Mouse (Mus musculus): Measurements from ENCODE around the gene Pds5b. TPM values are rescaled to one million over a fixed set of nuclear protein-coding genes. Genes with fewer than 3 reads are reported as not detected.
"Not testable (repeated sequence)": the region's sequence is repeated elsewhere in the genome, so short reads cannot be mapped to it uniquely, and the experiment has no call there.

Gene Pds5b
- total RNA-seq, 1 experiment from 2014 or later, result 34.8 TPM

GRCm38 (mm10) chr5:150682862-150683261 is 9.3 kb downstream of the Pds5b start:
- not testable (repeated sequence) for ATAC-seq (ENCODE audit: extremely low read depth, insufficient number of reproducible peaks, low FRiP score, poor library complexity, severe bottlenecking)

GRCm38 (mm10) chr5:150690685-150691084 is 17.1 kb downstream of the Pds5b start:
- ATAC-seq (ENCODE audit: extremely low read depth, insufficient number of reproducible peaks, low FRiP score, poor library complexity, severe bottlenecking), result no peak

GRCm38 (mm10) chr5:150693277-150693676 is 19.7 kb downstream of the Pds5b start:
- no peak for ATAC-seq (ENCODE audit: extremely low read depth, insufficient number of reproducible peaks, low FRiP score, poor library complexity, severe bottlenecking)

- ATAC-seq (ENCODE audit: extremely low read depth, insufficient number of reproducible peaks, low FRiP score, poor library complexity, severe bottlenecking), result peak; percentile 56
These were observed 29.2 kb downstream of the Pds5b start for GRCm38 (mm10) chr5:150702714-150703113.

- ATAC-seq (ENCODE audit: extremely low read depth, insufficient number of reproducible peaks, low FRiP score, poor library complexity, severe bottlenecking), result not testable (repeated sequence)
These were observed 33.1 kb downstream of the Pds5b start for GRCm38 (mm10) chr5:150706651-150707050.

- not testable (repeated sequence) for ATAC-seq (ENCODE audit: extremely low read depth, insufficient number of reproducible peaks, low FRiP score, poor library complexity, severe bottlenecking)
These were observed 33.6 kb downstream of the Pds5b start for GRCm38 (mm10) chr5:150707181-150707580.

GRCm38 (mm10) chr5:150711503-150711902 is 38.0 kb downstream of the Pds5b start:
- ATAC-seq (ENCODE audit: extremely low read depth, insufficient number of reproducible peaks, low FRiP score, poor library complexity, severe bottlenecking), result no peak

GRCm38 (mm10) chr5:150713431-150713830 is 39.9 kb downstream of the Pds5b start:
- no peak for ATAC-seq (ENCODE audit: extremely low read depth, insufficient number of reproducible peaks, low FRiP score, poor library complexity, severe bottlenecking)

GRCm38 (mm10) chr5:150717775-150718174 is 44.2 kb downstream of the Pds5b start:
- peak; percentile 93; the same call in 1 of the 2 replicates for ATAC-seq (ENCODE audit: extremely low read depth, insufficient number of reproducible peaks, low FRiP score, poor library complexity, severe bottlenecking)

- ATAC-seq (ENCODE audit: extremely low read depth, insufficient number of reproducible peaks, low FRiP score, poor library complexity, severe bottlenecking), result no peak
These were observed 51.1 kb downstream of the Pds5b start for GRCm38 (mm10) chr5:150724641-150725040.

- not testable (repeated sequence) for ATAC-seq (ENCODE audit: extremely low read depth, insufficient number of reproducible peaks, low FRiP score, poor library complexity, severe bottlenecking)
These were observed 63.5 kb downstream of the Pds5b start for GRCm38 (mm10) chr5:150737028-150737427.

GRCm38 (mm10) chr5:150739311-150739710 is 65.8 kb downstream of the Pds5b start:
- ATAC-seq (ENCODE audit: extremely low read depth, insufficient number of reproducible peaks, low FRiP score, poor library complexity, severe bottlenecking), result no peak

- no peak for ATAC-seq (ENCODE audit: extremely low read depth, insufficient number of reproducible peaks, low FRiP score, poor library complexity, severe bottlenecking)
These were observed 67.1 kb downstream of the Pds5b start for GRCm38 (mm10) chr5:150740597-150740996.

GRCm38 (mm10) chr5:150756623-150757022 is 83.1 kb downstream of the Pds5b start:
- ATAC-seq (ENCODE audit: extremely low read depth, insufficient number of reproducible peaks, low FRiP score, poor library complexity, severe bottlenecking), result no peak

GRCm38 (mm10) chr5:150772403-150772802 is 98.9 kb downstream of the Pds5b start:
- ATAC-seq (ENCODE audit: extremely low read depth, insufficient number of reproducible peaks, low FRiP score, poor library complexity, severe bottlenecking), result no peak

- ATAC-seq (ENCODE audit: extremely low read depth, insufficient number of reproducible peaks, low FRiP score, poor library complexity, severe bottlenecking), result no peak
These were observed 99.5 kb downstream of the Pds5b start for GRCm38 (mm10) chr5:150773083-150773482.

GRCm38 (mm10) chr5:150788261-150788660 is 114.7 kb downstream of the Pds5b start:
- no peak for ATAC-seq (ENCODE audit: extremely low read depth, insufficient number of reproducible peaks, low FRiP score, poor library complexity, severe bottlenecking)

GRCm38 (mm10) chr5:150789039-150789438 is 115.5 kb downstream of the Pds5b start:
- ATAC-seq (ENCODE audit: extremely low read depth, insufficient number of reproducible peaks, low FRiP score, poor library complexity, severe bottlenecking), result no peak

- no peak for ATAC-seq (ENCODE audit: extremely low read depth, insufficient number of reproducible peaks, low FRiP score, poor library complexity, severe bottlenecking)
These were observed 120.6 kb downstream of the Pds5b start for GRCm38 (mm10) chr5:150794181-150794580.

GRCm38 (mm10) chr5:150800056-150800455 is 126.5 kb downstream of the Pds5b start:
- no peak for ATAC-seq (ENCODE audit: extremely low read depth, insufficient number of reproducible peaks, low FRiP score, poor library complexity, severe bottlenecking)

Data from neutrophil, adult 5-6 weeks (primary cell).